Mouse (Mus musculus) limb, embryonic 13.5 days (tissue): ENCODE data around the gene Sectm1b. TPM values are rescaled to one million over a fixed set of nuclear protein-coding genes. Genes with fewer than 3 reads are reported as not detected.

Experiments used
- ATAC-seq: fragments of 200-750 bp; cut with Nextera tagmentation; 2 replicates; pipeline ENCODE4 v1.8.0; 2017; ENCODE audit warnings: low read depth, moderate number of reproducible peaks, moderate TSS enrichment; ENCODE audit not compliant: low FRiP score
- H3K27ac ChIP-seq: fragments of 300-500 bp; sonication (generic); 2 replicates; pipeline ENCODE4 v1.5.1; 2015; ENCODE audit warnings: inconsistent platforms, mild to moderate bottlenecking, moderate library complexity
- H3K27me3 ChIP-seq: fragments of 300-500 bp; sonication (generic); 2 replicates; pipeline ENCODE4 v1.6.1; 2015; ENCODE audit warnings: mild to moderate bottlenecking, inconsistent platforms
- H3K36me3 ChIP-seq: fragments of 300-500 bp; sonication (generic); 2 replicates; pipeline ENCODE4 v1.6.1; 2015; ENCODE audit warnings: inconsistent platforms, mild to moderate bottlenecking, moderate library complexity
- H3K4me1 ChIP-seq: fragments of 300-500 bp; sonication (generic); 2 replicates; pipeline ENCODE4 v1.6.1; 2015; ENCODE audit warnings: inconsistent platforms
- H3K4me2 ChIP-seq: fragments of 300-500 bp; sonication (generic); replicated peaks from 2 replicates; pipeline ENCODE4 v1.6.1; 2015; ENCODE audit warnings: inconsistent platforms, mild to moderate bottlenecking, moderate library complexity
- H3K4me3 ChIP-seq: fragments of 300-500 bp; sonication (generic); 2 replicates; pipeline ENCODE4 v1.5.1; 2015; ENCODE audit warnings: moderate library complexity, mild to moderate bottlenecking, inconsistent platforms
- H3K9ac ChIP-seq: fragments of 300-500 bp; sonication (generic); 2 replicates; pipeline ENCODE4 v1.6.1; 2015; ENCODE audit warnings: mild to moderate bottlenecking, inconsistent platforms
- H3K9me3 ChIP-seq: fragments of 300-500 bp; sonication (generic); 2 replicates; pipeline ENCODE4 v1.6.1; 2016; ENCODE audit warnings: inconsistent platforms
- WGBS: fragments of 180-500 bp; shearing (Covaris S2); methylation state at CpG from one replicate; pipeline ENCODE4 v1.1.7; 2015; 5-methylcytosine and 5-hydroxymethylcytosine counted together
- polyA plus RNA-seq: library from polyadenylated mRNA; unstranded; fragments of >200 nt; fragmentation: Nextera tagmentation; extraction: Ambion mirVana; gene quantifications from 2 replicates; pipeline ENCODE4 v1.2.1, GENCODE M21; 2015

Sectm1b gene
- polyA plus RNA-seq, 1 experiment from 2014 or later, result not detected

DNA sequence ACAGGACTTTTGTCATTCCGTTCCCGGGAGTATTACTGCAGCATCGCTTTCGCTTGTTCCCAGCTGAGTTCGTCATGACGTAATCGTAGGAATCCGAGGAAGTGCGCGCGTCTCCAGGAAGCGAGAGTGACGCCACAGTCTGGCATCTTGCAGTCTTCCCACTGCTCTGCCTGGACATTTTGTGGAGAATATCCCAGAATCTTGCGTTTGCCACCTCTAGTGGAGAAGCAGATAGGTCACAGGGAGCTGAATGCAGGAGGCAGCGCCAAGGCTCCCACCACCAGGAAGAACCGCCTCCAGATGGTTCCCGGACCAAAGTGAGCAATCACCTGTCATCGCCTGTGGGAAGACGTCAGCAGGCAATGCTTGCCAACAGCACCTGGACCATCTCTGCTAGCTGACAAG, 48.5 kb downstream of the Sectm1b start:
- no peak overlapping the region for H3K9ac ChIP-seq
- no peak overlapping the region for H3K27ac ChIP-seq
- no peaks in the 10 kb centered on the region for H3K36me3 ChIP-seq
- peaks cover 2% of the 10 kb centered on the region; the same call in 1 of the 2 replicates for H3K27me3 ChIP-seq
- 55% methylated on average over 19 of the region's 19 CpGs for WGBS
- no peaks in the 10 kb centered on the region for H3K9me3 ChIP-seq
- no peak for ATAC-seq
- no peaks in the 10 kb centered on the region for H3K4me1 ChIP-seq
- peak overlapping the region; percentile 42 for H3K4me2 ChIP-seq
- H3K4me3 ChIP-seq, result no peak overlapping the region

DNA sequence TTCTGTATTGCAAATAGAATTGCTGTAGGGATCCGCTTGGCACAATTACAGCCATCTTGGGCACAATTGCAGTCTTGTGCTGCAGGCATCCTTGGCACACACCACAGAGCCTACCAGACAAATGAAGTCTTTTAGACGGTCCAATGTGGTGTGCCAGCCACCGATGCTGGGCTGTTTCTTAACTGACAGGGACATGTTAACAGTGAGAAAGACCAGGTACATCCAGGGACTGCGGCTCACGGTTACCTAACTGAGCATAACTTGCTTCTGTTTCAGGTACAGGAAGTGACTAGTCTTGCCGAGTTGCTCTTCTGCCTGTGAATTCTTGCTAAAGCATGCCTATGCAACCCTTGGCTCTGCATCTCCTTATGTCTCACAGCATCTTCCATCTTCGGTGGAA, 49.7 kb downstream of the Sectm1b start:
- Histone ChIP-seq H3K4me3 (no peak overlapping the region), H3K36me3 (no peaks in the 10 kb centered on the region), H3K27ac (no peak overlapping the region), H3K27me3 (peaks cover 2% of the 10 kb centered on the region; the same call in 1 of the 2 replicates), H3K9ac (no peak overlapping the region), H3K4me1 (no peaks in the 10 kb centered on the region), H3K9me3 (no peaks in the 10 kb centered on the region), H3K4me2 (no peak overlapping the region)
- WGBS, result 82% methylated on average over 7 of the region's 7 CpGs
- no peak for ATAC-seq

DNA sequence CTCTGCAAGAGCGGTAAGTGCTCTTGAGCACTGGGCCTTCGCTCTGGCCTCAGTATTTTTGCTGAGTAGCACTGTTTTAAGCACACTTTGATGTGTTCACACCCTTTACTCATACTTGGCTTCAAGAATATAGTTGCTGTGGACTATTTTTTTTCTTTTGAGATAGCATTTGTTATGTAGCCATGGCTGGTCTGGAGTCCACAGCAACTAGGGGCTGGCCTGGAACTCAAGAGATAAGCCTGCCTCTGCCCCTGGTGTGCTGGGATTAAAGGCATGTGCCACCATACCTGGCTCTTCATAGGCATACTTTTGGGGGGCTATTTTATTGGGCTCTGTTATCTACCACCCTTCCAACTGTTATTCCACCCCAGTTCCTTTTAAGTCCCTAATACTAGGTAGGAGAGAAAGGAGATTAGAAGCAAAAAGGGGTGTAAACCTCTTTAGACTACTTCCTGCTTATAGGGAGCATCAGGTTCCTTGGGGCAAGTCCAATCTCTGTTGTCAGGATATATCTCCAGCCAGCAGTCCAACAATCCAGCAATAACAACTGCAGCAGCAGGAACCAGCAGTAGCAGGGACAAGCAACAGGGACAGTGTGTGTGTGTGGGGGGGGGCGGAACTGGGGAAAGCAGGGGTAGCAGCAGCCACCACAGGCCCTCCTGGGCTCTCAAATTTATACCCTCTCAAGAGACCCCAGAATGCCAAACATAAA, 53.2 kb downstream of the Sectm1b start:
- Histone ChIP-seq H3K27me3 (no peaks in the 10 kb centered on the region), H3K9me3 (no peaks in the 10 kb centered on the region), H3K9ac (no peak overlapping the region), H3K4me2 (no peak overlapping the region), H3K27ac (no peak overlapping the region), H3K36me3 (no peaks in the 10 kb centered on the region), H3K4me1 (peaks cover 13% of the 10 kb centered on the region; the same call in 1 of the 2 replicates), H3K4me3 (no peak overlapping the region)
- ATAC-seq, result no peak
- WGBS, result 92% methylated on average over 3 of the region's 3 CpGs

DNA sequence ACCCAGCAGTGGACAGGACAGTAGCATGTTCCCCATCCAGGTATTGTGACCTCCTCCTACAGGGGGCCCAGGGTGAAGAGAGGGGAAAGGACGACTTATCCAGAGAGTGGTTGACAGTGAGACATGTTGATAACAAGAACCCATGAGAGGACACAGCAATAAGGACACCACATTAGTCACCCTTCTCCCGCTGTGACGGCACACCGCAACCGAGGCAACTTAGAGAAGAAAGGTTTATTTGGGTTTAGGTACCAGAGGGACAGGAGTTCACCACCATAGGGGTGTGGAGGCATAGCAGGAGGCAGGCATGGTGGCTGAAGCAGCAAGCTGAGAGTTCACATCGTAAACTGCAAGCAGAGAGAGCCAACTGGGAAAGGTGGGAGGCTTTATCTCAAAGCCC, 57.2 kb downstream of the Sectm1b start:
- no peak overlapping the region for H3K27ac ChIP-seq
- no peak for ATAC-seq
- 70% methylated on average over 6 of the region's 6 CpGs for WGBS

DNA sequence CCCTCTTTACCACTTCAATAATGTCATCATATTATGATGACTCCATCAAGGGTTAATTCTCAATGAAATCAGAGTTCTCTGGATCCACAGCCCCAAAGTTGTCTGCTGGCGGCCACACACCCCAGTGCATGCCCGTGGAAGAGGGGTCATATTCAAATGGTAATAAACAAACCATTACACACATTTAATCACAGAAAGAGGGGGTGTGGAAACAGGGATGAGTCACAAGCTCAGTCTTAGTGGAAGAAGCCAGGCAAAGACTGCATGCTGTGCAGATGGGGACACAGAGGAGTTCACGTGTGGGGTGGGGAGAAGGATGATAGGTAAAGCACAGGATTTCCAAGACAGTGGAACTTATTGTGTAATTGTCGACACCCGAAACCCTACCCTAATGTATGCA, 59.1 kb downstream of the Sectm1b start:
- H3K4me3 ChIP-seq, result no peak overlapping the region
- H3K36me3 ChIP-seq, result peaks cover under 1% of the 10 kb centered on the region
- no peaks in the 10 kb centered on the region for H3K27me3 ChIP-seq
- H3K9ac ChIP-seq, result no peak overlapping the region
- H3K4me1 ChIP-seq, result peaks cover 17% of the 10 kb centered on the region; the same call in 1 of the 2 replicates
- WGBS, result 68% methylated on average over 5 of the region's 5 CpGs
- H3K9me3 ChIP-seq, result no peaks in the 10 kb centered on the region
- ATAC-seq, result no peak
- H3K4me2 ChIP-seq, result no peak overlapping the region
- H3K27ac ChIP-seq, result no peak overlapping the region

More for the DNA sequence above, 57.2 kb downstream of the Sectm1b start:
- H3K4me2 ChIP-seq, result no peak overlapping the region
- no peaks in the 10 kb centered on the region for H3K36me3 ChIP-seq
- peaks cover 17% of the 10 kb centered on the region; the same call in 1 of the 2 replicates for H3K4me1 ChIP-seq
- H3K4me3 ChIP-seq, result no peak overlapping the region
- no peak overlapping the region for H3K9ac ChIP-seq
- H3K27me3 ChIP-seq, result no peaks in the 10 kb centered on the region
- H3K9me3 ChIP-seq, result no peaks in the 10 kb centered on the region

Other genes starting within 250 kb of the Sectm1b start
- gene Fasn, start 239.0 kb downstream of the Sectm1b start, polyA plus RNA-seq, result 49.8 and 53.9 TPM in 2 replicates
- 6.4 TPM in 2 replicates for gene Ccdc57, start 130.7 kb downstream of the Sectm1b start, polyA plus RNA-seq
- 84.1 and 94.1 TPM in 2 replicates for gene Slc16a3, start 115.1 kb downstream of the Sectm1b start, polyA plus RNA-seq
- gene Csnk1d, start 72.2 kb downstream of the Sectm1b start, polyA plus RNA-seq, result 133 and 136 TPM in 2 replicates
- gene Cd7, start 24.2 kb downstream of the Sectm1b start, polyA plus RNA-seq, result 0.46 TPM in 1 of 2 replicates, not detected in the other
- 0.13 and 0.37 TPM in 2 replicates for gene Sectm1a, start 17.7 kb upstream of the Sectm1b start, polyA plus RNA-seq
- gene Tex19.2, start 55.1 kb upstream of the Sectm1b start, polyA plus RNA-seq, result not detected in 2 replicates
- gene Tex19.1, start 82.6 kb upstream of the Sectm1b start, polyA plus RNA-seq, result not detected in 2 replicates
- 1.2 and 1.3 TPM in 2 replicates for gene Uts2r, start 96.7 kb upstream of the Sectm1b start, polyA plus RNA-seq
- gene Hexdc, start 140.9 kb upstream of the Sectm1b start, polyA plus RNA-seq, result 10.4 and 10.6 TPM in 2 replicates
- gene Ogfod3, start 141.1 kb upstream of the Sectm1b start, polyA plus RNA-seq, result 20.0 and 22.4 TPM in 2 replicates
- gene Cybc1, start 165.8 kb upstream of the Sectm1b start, polyA plus RNA-seq, result 40.2 and 41.5 TPM in 2 replicates
- 69.3 and 73.5 TPM in 2 replicates for gene Narf, start 173.7 kb upstream of the Sectm1b start, polyA plus RNA-seq
- gene Foxk2, start 196.4 kb upstream of the Sectm1b start, polyA plus RNA-seq, result 8.9 and 9.2 TPM in 2 replicates